Mouse (Mus musculus) Muller cell, postnatal 12 days (primary cell): ENCODE data around the gene Dll4.

Experiments
- DNase-seq: peaks from one replicate; pipeline ENCODE4 v3.0.0-alpha.2; 2015; ENCODE audit errors: inconsistent ontology term

Gene Dll4

GRCm38 (mm10) chr2:119334964-119335525 is 9.5 kb downstream of the Dll4 start:
- no peak for DNase-seq

DNA sequence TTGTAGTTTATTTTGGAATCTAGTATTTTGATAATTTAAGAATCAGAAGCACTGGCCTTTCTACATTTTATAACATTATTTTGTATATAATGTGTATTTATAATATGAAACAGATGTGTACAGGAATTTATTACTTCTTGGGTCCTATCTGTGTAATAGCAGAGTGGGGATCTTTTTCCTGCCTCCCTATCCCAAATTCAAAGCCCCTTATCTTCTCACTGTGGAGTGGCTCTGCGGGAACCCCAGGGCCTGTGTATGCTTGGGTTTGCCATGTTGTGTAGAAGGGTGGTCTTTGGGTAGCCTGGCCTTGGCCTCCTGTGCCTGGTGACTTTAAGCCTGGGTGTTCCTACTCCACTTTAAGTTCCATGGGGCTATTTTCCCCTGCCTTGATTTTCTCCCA is 10.0 kb downstream of the Dll4 start:
- DNase-seq, result no peak

- DNase-seq, result no peak
Observed at GRCm38 (mm10) chr2:119336002-119336401, 10.4 kb downstream of the Dll4 start.

- DNase-seq, result no peak
Observed at GRCm38 (mm10) chr2:119336470-119336869, 10.9 kb downstream of the Dll4 start.

DNA sequence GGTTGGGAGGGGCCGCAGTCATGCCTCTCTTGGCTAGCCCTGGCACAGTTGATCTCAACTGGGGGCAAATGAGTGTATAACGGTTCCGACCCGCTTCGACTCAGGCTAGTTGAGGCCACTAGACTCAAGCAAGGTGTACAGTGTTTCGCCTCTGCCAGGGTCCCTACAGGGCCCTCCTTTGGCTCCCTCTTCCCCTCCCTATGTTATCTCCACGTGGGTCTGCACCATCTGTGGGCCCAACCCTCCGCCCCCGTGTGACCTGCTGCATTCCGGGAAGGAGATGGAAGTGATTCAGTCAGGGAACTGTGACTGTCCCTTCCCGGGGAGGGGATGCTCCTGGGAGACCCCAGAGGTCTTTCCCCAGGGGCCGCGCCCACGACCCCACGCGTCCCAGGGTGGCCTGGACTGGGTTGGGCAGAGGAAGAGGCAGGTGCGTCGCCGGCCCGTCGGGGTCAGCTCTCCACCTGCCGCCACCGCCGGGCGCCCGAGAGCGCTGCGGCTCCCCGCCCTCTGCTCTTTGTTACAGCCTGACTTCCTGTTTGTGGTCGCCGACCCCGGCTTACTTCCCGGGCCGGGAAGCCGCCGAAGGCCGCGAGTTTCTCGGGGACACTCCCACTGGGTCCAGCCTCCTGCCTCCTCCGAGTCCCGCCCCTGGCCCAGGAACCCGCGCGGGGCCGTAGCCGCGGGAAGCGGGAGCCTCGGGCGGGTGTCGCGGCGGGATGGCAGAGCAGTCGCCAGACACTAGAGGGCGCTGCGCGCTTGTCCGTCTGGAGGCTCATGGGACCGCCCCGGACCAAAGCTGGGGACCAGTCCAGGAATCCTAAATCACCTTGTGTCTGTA is 12.1 kb downstream of the Dll4 start:
- DNase-seq, result peak; percentile 91

- no peak for DNase-seq
Observed at GRCm38 (mm10) chr2:119344537-119345138, 19.1 kb downstream of the Dll4 start.

DNA sequence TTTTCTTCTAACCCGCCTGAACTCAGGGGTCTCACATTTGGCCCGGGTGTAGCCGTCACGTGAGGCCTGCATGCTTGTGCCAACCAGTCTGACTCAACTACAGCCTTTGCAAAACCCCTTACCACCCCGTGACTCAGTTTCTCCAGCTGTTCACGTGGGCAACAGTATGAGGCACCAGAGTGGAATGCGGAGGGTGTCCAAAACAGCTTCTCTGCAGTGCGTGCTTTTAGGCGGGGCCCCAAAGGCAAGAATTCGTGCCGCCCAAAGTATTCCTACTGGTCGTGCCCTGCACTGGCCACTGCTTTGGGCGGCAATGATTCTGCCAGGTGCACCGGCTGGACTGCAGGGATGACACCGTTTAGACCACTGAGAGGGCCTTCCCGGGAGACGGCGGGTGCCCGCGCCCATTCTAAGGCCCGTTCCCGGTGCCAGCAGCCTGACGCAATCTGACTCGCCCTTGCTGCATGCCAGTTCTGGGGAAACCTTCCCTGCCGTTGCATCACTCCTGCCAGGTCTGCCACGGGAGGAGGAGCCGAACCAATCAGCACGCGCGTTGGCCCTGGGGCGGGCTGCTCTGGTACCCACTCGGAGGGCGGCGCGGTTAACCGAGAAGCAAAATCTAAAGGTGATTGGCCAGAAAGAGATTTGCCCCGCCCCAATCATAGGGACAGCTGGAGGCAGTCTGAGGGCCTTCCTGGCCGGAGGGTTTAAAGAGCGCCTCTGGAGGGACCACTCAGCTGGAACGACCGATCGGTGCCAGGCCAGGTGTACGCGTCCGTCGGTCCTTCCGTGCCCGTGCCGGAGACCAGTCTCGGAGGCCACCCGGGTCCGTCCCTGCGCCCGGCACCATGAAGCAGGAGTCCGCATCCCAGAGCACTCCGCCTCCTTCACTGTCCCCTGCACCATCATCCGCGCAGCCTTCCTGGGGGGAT is 25.2 kb downstream of the Dll4 start, which contains the start of gene Chac1:
Chac1 (plus strand) TSS at position 675 of the 932 bp plus-strand sequence.
- DNase-seq, result peak; percentile 95

DNA sequence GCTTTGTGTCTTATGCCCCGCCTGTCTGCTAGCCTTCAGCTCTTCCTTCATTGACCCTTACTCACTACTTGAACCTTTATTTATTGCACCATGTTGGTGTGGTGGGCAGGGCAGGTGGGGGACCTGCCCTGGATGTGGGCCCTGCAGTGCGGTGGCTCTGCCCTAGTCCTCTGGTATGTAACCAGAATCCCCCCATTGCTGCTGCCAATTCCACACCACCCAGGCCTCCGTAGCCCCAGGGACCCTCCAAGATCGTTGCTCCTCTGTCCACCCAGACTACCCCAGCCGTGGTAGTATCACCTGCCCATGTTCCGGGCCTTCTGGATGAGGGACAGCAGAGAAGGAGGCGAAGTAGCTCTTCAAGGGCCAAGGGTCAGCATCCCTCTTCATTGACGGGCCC is 28.1 kb downstream of the Dll4 start:
- no peak for DNase-seq

GRCm38 (mm10) chr2:119355089-119355488 is 29.5 kb downstream of the Dll4 start:
- peak; percentile 48 for DNase-seq

DNA sequence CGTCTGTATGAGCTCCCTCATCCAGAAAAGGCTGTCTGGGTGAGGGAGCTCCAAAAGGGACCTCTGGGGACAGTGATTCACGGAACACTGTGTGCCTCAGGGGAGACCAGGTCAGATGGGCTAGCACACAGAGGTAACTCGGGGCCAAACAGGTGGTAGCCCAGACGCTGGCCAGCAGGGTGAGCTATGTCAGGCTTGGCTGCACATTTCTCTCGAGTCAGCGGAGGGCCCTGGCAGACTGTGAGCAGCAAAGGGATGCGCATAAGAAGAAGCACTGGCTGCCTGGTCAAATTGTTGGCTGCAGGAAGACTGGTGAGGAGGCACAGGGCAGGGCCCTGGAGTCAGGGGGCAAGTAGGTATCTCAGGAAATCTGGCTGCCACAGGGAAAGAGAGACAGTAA is 30.1 kb downstream of the Dll4 start:
- DNase-seq, result peak; percentile 42

DNA sequence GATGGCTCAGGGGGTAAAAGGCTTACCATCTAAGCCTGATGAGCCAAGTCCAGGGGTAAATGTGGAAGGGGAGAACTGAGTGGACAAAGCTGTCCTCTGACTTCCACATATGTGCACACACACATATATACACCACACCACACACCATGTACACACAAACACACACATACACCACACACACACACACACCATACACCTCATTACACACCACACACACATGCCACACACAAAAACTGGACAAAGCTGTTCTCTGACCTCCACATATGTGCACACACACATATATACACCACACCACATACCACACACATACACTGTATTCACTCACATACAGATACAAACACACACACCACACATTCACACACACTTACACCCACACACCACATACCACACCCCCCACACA is 30.7 kb downstream of the Dll4 start:
- DNase-seq, result no peak

- no peak for DNase-seq
Observed at GRCm38 (mm10) chr2:119356805-119357204, 31.2 kb downstream of the Dll4 start.

DNA sequence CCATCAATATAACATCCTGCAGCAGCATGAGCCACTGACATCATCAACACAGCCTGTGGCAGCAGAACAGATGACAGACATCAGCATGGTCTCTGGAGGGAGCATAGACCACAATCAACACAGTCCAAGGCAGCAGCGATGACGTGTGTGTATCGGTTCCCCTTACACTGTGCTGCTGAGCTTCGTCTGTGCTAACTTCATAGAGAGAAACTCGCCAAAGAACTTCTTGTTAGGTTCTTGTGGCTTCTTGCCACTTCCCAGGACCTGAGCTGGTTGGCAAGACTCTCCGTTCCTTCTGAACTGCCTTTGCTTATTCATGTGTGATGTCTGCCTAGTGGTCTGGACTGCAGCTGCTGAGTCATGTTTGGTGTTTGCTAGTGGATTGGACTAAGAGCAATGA is 32.7 kb downstream of the Dll4 start:
- DNase-seq, result peak; percentile 27

GRCm38 (mm10) chr2:119359721-119360291 is 34.2 kb downstream of the Dll4 start:
- DNase-seq, result no peak

- no peak for DNase-seq
Observed at GRCm38 (mm10) chr2:119364969-119365368, 39.4 kb downstream of the Dll4 start.

GRCm38 (mm10) chr2:119367346-119367745 is 41.8 kb downstream of the Dll4 start:
- no peak for DNase-seq

GRCm38 (mm10) chr2:119370116-119370515 is 44.5 kb downstream of the Dll4 start:
- no peak for DNase-seq

DNA sequence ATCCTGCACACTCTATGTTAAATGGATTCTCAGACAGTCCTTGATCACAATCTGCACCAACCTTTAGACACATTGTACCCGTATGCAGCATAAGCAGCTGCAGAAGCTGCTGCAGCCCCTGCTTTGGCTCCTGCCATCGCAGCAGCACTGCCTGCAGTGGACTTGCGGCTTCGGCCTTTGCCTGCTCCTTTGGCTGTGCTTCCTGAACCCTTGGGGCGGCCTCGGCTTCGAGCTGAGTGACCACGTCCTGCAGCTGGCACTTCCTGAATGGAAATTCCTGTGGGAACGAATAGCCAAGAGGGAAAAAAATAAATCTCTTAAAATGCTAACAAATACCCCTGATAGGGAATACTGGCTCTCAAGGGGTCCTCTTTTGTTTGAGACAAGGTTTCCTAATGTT is 51.7 kb downstream of the Dll4 start:
- no peak for DNase-seq

DNA sequence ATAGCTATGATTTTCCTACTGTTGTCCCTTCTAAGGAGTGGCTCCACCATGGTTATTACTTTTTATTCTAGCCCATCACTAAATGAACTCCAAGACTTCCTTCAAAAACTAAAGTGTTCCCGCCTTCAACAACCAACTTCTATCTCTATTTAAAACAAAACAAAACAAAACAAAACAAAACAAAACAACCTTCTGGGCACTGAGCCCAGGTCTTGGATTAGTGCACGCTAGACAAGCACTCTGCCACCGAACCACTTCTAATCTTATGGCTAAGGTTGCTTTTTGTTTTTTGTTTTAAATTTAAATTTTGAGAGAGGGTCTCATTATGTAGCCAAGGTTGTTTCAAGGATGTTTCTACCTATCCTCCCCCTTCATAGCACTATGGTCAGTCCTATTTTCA is 52.2 kb downstream of the Dll4 start:
- DNase-seq, result no peak

- no peak for DNase-seq
Observed at GRCm38 (mm10) chr2:119379455-119379854, 53.9 kb downstream of the Dll4 start.
